Mouse (Mus musculus) retina, adult 2 months (tissue): ENCODE results near the gene Lxn.

Experiments
- DNase-seq: peaks from one replicate; pipeline ENCODE4 v3.0.0-alpha.2; 2012; ENCODE audit warnings: low read depth, low spot score

Lxn gene

DNA sequence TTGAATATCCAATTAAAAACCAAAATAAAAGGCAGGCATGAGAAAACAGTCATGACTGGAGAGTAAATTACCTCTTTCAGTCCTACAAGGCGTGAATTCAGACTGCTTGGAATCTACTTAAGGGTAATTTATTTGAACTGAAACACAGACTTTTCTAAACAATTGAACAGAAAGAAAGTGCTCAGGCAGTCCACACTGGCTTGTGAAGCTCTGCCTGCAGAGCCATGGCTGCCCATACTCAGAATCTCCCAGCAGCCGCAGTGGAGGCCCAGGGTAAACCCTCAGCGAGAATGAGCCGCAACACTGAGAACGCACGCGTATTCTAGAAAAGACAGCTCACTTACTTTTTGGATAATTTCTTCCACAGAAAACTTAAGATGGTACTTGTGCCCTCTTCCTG is 1.7 kb downstream of the Lxn start:
- no peak for DNase-seq

DNA sequence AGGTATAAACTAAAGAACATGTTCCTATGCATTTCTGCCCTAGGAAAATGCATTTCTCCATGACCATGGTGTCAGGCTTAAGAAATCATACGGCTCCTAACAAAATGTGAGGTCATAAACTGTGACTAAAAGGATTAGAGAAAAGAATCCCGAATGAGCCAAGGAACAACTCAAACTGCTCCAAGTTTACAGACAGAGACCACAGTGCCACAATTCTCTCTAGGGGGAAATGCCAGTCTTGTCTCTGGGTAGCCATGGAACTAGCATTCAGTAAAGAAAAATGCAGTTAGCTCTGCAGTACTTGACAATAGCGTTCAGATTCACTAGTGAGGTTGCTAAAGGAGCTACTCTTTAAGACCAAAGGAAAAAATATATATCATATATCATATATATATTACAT is 3.8 kb downstream of the Lxn start:
- no peak for DNase-seq

DNA sequence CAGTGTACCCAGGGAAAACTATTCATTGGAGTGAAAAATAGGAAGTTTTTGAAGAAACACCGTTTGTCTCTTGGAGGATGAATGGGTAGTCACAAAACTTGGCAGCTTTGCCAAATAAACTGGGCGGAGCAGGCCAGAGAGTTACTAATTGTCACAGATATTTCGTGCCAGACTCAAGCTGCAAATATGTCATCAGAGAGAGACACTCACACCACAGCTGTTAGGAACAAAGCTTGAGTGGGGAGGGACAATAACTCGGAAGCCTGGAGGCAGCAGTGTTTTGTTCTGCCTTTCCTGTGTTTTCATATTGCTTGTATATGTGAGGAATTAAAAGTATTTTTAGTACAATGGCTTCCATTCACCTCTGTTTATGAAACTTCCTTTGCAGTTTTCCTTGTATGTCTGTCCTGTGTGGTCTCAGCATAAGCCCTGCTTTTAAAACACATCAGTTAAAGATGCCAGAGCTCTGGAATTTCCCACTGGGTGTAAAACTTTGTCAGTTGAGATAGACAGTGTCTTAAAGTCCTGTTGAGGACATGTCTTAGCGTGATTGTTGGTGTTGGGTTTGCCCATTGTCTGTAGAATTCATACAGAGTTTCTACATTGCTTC is 13.0 kb downstream of the Lxn start:
- DNase-seq, result no peak

DNA sequence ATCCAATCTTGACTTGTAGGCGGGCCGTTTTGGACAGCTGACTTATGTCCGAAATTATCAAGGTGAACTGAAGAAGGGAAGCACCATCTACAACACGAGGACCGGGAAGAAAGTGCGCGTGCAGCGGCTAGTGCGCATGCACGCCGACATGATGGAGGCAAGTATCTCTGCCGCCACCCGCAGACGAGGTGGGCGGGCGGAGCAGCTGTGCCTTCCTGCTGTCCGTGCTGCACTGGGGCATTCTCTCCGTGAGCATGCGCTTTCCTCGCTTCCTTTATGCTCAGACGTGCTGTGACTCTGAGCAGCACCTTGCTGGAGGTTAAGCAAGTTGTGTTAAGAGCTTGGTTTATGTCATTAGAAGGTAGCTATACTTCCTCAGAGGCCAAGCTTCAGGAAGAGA is 14.1 kb downstream of the Lxn start:
- DNase-seq, result no peak

DNA sequence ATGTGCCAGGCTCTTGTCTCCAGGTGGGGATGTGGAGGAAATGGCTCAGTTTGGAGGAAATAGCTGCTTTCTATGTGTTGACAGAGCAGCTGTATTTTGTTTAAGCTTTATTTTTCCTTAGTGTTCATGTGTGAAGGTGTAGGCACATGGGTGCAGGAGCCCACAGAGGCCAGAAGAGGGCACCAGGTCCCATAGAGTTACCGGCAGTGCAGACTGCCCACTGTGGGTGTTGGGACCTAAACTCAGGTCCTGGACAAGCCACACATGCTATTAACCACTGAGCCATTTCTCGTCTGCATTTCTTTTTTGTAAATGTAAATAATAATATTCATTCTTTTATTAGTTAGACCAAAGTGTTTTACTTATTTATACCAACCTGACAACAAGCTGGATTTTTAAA is 16.6 kb downstream of the Lxn start:
- DNase-seq, result no peak

DNA sequence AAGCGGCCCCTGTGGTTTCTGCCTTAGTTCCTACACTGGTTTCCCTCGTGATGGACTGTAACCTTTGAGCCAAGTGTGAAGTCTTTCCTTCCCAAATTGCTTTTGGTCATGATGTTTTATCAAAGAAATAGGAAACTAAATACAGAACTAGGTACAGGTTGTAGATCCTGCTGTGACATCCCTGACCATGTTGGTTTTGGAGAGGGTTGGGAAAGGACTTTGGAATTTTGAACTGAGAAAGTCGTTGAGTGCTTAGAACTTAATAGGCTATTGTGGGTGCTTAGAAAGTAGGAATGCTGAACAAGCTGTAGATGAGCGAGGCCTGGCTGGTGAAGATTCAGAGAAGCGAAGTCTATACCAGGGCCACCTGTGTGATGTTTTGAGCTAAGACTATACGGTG is 29.7 kb downstream of the Lxn start:
- no peak for DNase-seq

DNA sequence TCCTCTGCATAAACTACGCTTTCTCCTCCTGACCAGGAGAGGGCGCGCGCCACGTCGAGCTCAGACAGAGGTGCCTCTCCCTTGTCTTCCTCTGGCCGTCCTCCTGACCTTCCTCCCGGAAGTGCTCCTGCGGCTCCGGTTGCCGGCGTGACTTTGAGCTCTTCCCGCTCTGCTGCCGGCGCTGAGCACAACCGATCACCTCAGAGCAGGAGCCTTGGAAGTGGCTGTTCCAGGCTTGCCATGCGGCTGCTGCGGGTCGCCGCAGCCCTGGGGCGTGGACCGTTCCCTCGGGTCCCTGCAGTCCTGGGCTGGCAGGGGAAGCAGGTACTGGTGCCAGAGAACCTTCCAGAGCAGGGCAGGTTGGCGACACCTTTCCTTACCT is 33.7 kb downstream of the Lxn start, which contains the start of gene Gfm1:
Gene Gfm1, plus strand, starts transcription at position 98 of the 382 bp plus-strand sequence.
- DNase-seq, result peak; percentile 77

DNA sequence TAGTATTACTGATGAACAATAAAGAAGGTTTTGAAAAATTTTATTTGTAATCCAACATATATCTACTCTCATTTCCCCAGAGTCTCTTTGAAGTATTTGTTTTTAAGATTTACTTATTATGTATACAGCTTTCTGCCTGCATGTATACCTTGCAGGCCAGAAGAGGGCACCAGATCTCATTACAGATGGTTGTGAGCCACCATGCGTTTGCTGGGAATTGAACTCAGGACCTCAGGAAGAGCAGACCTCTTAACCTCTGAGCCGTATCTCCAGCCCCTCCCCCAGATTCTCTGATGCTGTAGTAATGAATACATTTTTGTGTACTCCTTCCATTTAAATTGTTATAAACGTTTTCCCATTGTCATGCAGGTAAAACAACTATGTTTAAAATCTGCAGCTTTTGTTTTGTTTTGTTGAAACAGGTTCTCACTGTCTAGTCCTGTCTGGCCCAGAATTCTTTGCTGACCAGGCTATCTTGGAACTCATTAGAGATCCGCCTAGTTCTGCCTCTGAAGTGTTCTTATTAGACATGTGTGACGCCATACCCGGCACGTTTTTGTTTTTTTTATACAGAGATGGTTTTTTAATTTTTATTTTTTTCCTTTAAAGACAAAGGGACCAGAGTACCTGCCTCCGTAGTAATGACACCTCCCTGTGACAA is 34.3 kb downstream of the Lxn start:
- peak; percentile 6 for DNase-seq
